Mouse (Mus musculus): ENCODE measurements around the gene Tmie. TPM values are rescaled to one million over a fixed set of nuclear protein-coding genes. Genes with fewer than 3 reads are reported as not detected.

Gene Tmie
- total and polyA plus RNA-seq, 3 experiments: not detected

DNA sequence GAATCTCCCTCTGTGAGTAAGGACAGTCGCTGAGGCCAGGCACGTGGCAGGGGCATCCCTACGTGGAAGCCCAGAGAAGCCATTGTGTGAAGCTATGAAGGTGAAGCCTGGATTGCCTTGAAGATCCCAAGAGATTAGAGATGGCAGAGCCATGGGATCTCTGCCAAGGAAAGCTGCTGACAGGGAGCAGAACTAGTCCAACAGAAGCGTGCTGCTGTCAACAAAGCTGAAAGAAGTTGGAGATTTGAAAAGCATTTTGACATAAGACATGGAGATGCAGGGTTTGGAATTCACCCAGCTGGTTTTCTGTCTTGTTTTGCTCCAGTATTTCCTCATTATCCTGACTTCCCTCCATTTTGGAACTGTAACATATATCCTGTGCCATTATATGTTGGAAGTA lies 22.4 kb upstream of the Tmie start:
- Histone ChIP-seq H3K4me1 (ENCODE audit: control insufficient read depth in 1 of 2, insufficient read depth in 2 of 2) (peaks cover 0 to 20% of the 10 kb centered on the region in 2 experiments; a peak in 1 of 4 replicates), H3K36me3 (replicated peaks in 1 of 2; ENCODE audit: control insufficient read depth in 1 of 2, insufficient read depth in 1 of 2, low read length in 1 of 2) (peaks cover 0 to 25% of the 10 kb centered on the region in 2 experiments), H3K79me2 (replicated peaks; ENCODE audit: control insufficient read depth, extremely low read depth, insufficient read depth, poor library complexity, severe bottlenecking) (no peaks in the 10 kb centered on the region), H3K4me2 (ENCODE audit: insufficient read depth, low read depth, poor library complexity, severe bottlenecking) (no peak overlapping the region), H3K4me3 (replicated peaks in 1 of 3; ENCODE audit: low read depth in 2 of 3, low read length in 2 of 3, poor library complexity in 1 of 3) (no peak overlapping the region), H3K9me3 (replicated peaks; ENCODE audit: low read length) (peaks cover 9% of the 10 kb centered on the region), H3K9ac (ENCODE audit: insufficient read depth, low read depth) (no peak overlapping the region), H3K27me3 (replicated peaks) (no peaks in the 10 kb centered on the region), H3K27ac (ENCODE audit: insufficient read depth, low read depth) (no peak overlapping the region)
- no peak for TF ChIP-seq SIN3A (IDR thresholded peaks at IDR 0.05; ENCODE audit: low read length)
- no peak for TF ChIP-seq USF2 (conservative IDR thresholded peaks at IDR 0.05; ENCODE audit: low read depth, low read length)
- TF ChIP-seq POLR2AphosphoS2 (IDR thresholded peaks at IDR 0.05; ENCODE audit: low read depth, low read length): no peak
- no peak for TF ChIP-seq MAX (IDR thresholded peaks at IDR 0.05; ENCODE audit: low read length)
- no peak for TF ChIP-seq CHD1 (IDR thresholded peaks at IDR 0.05; ENCODE audit: low read depth, low read length)
- TF ChIP-seq MYC (IDR thresholded peaks at IDR 0.05; ENCODE audit: low read depth, low read length): no peak
- no peak for TF ChIP-seq ZKSCAN1 (IDR thresholded peaks at IDR 0.05; ENCODE audit: borderline replicate concordance, low read depth, low read length)
- no peak for TF ChIP-seq JUND (conservative IDR thresholded peaks at IDR 0.05; ENCODE audit: low read depth, low read length)
- no peak for TF ChIP-seq TCF12 (IDR thresholded peaks at IDR 0.05; ENCODE audit: low read depth, low read length)
- TF ChIP-seq UBTF (IDR thresholded peaks at IDR 0.05; ENCODE audit: low read depth, low read length): no peak
- TF ChIP-seq RAD21 (IDR thresholded peaks at IDR 0.05; ENCODE audit: low read depth, low read length): no peak
- no peak for DNase-seq (ENCODE audit: extremely low read depth)
- dilution Hi-C loops (cut with MboI; ENCODE audit: extremely low pct_ligation_motif_present, extremely low pct_unique_long_range_greater_than_20kb, low sequenced_read_pairs): no loop called here
- in situ Hi-C loops (cut with MboI; ENCODE audit: low pct_ligation_motif_present, low pct_unique_long_range_greater_than_20kb, low sequenced_read_pairs): no loop called here

DNA sequence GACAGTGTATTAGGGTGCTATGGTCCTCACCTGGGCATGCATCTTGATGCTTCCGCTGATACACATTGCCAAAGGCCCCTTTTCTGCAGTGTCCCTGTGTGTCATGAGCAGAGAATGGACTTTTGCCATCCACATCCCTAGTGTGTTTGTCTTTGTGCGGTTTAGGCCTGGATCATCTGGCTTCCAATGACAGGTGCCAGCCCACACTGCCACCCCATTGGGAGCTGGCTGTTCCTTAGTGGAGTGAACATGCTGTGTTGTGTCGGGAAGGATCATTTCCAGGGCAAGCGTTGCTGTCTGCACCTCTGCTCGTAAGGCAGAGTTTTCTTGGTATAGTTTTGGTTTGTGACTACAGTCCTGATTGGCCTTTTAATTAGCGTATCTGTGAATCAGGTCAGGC lies 21.3 kb upstream of the Tmie start:
- in situ Hi-C loops (cut with MboI; ENCODE audit: low pct_ligation_motif_present, low pct_unique_long_range_greater_than_20kb, low sequenced_read_pairs): no loop called here
- no peaks in the 10 kb centered on the region for H3K79me2 ChIP-seq (replicated peaks; ENCODE audit: control insufficient read depth, extremely low read depth, insufficient read depth, poor library complexity, severe bottlenecking)

DNA sequence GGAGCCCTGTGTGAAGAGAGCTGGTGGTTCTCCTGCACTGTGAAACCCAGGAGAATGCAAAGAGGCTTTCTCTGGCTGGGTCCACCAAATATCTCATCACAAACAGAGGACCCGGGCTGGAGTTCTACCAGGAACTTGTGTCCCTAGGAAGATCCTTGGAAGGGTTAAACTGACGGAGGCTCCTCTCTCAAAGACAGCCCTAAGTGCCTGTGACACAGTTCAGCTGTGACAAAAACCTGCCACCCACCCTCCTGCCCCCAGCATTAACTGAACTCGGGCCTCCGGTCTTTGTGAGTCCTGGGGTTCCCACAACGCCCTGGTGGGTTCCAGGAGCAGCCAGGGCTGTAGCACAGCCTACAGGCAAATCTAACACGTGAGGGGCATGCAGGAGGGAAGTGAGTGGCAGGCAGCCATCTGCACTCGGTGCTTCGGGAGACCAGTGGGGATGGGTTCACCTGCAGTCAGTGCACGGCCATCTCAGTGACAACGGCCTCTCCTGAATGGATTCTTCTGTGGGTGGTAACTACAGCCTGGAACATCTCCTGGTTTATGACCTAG lies 19.6 kb upstream of the Tmie start:
- H3K4me3 ChIP-seq (replicated peaks in 1 of 3; ENCODE audit: low read depth in 2 of 3, low read length in 2 of 3, poor library complexity in 1 of 3): no peak overlapping the region
- no peak for DNase-seq (ENCODE audit: extremely low read depth)
- dilution Hi-C loops (cut with MboI; ENCODE audit: extremely low pct_ligation_motif_present, extremely low pct_unique_long_range_greater_than_20kb, low sequenced_read_pairs): no loop called here

More for the DNA sequence above, 21.3 kb upstream of the Tmie start:
- Histone ChIP-seq H3K27ac (ENCODE audit: insufficient read depth, low read depth) (no peak overlapping the region), H3K9ac (ENCODE audit: insufficient read depth, low read depth) (no peak overlapping the region), H3K4me3 (replicated peaks in 1 of 3; ENCODE audit: low read depth in 2 of 3, low read length in 2 of 3, poor library complexity in 1 of 3) (no peak overlapping the region), H3K9me3 (replicated peaks; ENCODE audit: low read length) (no peaks in the 10 kb centered on the region), H3K4me1 (ENCODE audit: control insufficient read depth in 1 of 2, insufficient read depth in 2 of 2) (peaks cover 4 to 28% of the 10 kb centered on the region in 2 experiments; a peak in 3 of 4 replicates), H3K36me3 (replicated peaks in 1 of 2; ENCODE audit: control insufficient read depth in 1 of 2, insufficient read depth in 1 of 2, low read length in 1 of 2) (peaks cover 0 to 34% of the 10 kb centered on the region in 2 experiments), H3K27me3 (replicated peaks) (no peaks in the 10 kb centered on the region), H3K4me2 (ENCODE audit: insufficient read depth, low read depth, poor library complexity, severe bottlenecking) (no peak overlapping the region)
- no peak for TF ChIP-seq MYC (IDR thresholded peaks at IDR 0.05; ENCODE audit: low read depth, low read length)
- TF ChIP-seq JUN (IDR thresholded peaks at IDR 0.05; ENCODE audit: insufficient read depth, low read depth, low read length): no peak
- TF ChIP-seq RAD21 (IDR thresholded peaks at IDR 0.05; ENCODE audit: low read depth, low read length): no peak
- no peak for TF ChIP-seq JUND (conservative IDR thresholded peaks at IDR 0.05; ENCODE audit: low read depth, low read length)
- no peak for DNase-seq (ENCODE audit: extremely low read depth)
- dilution Hi-C loops (cut with MboI; ENCODE audit: extremely low pct_ligation_motif_present, extremely low pct_unique_long_range_greater_than_20kb, low sequenced_read_pairs): no loop called here

More for the DNA sequence above, 19.6 kb upstream of the Tmie start:
- TF ChIP-seq ZNF384 (IDR thresholded peaks at IDR 0.05; ENCODE audit: low read depth, low read length) (no peak), EP300 (IDR thresholded peaks at IDR 0.05; ENCODE audit: low read length) (no peak), HCFC1 (IDR thresholded peaks at IDR 0.05; ENCODE audit: low read depth, low read length) (no peak), ZKSCAN1 (IDR thresholded peaks at IDR 0.05; ENCODE audit: borderline replicate concordance, low read depth, low read length) (no peak), CHD1 (IDR thresholded peaks at IDR 0.05; ENCODE audit: low read depth, low read length) (no peak), UBTF (IDR thresholded peaks at IDR 0.05; ENCODE audit: low read depth, low read length) (no peak), SMC3 (IDR thresholded peaks at IDR 0.05; ENCODE audit: low read depth, low read length) (no peak), POLR2A (IDR thresholded peaks at IDR 0.05; ENCODE audit: low read depth, low read length) (no peak)
- Histone ChIP-seq H3K36me3 (replicated peaks in 1 of 2; ENCODE audit: control insufficient read depth in 1 of 2, insufficient read depth in 1 of 2, low read length in 1 of 2) (peaks cover 0 to 50% of the 10 kb centered on the region in 2 experiments), H3K9ac (ENCODE audit: insufficient read depth, low read depth) (no peak overlapping the region), H3K9me3 (replicated peaks; ENCODE audit: low read length) (no peaks in the 10 kb centered on the region), H3K4me2 (ENCODE audit: insufficient read depth, low read depth, poor library complexity, severe bottlenecking) (no peak overlapping the region), H3K79me2 (replicated peaks; ENCODE audit: control insufficient read depth, extremely low read depth, insufficient read depth, poor library complexity, severe bottlenecking) (no peaks in the 10 kb centered on the region), H3K27me3 (replicated peaks) (no peaks in the 10 kb centered on the region), H3K4me1 (ENCODE audit: control insufficient read depth in 1 of 2, insufficient read depth in 2 of 2) (peaks cover 4 to 28% of the 10 kb centered on the region in 2 experiments; a peak in 3 of 4 replicates), H3K27ac (ENCODE audit: insufficient read depth, low read depth) (no peak overlapping the region)
- in situ Hi-C loops (cut with MboI; ENCODE audit: low pct_ligation_motif_present, low pct_unique_long_range_greater_than_20kb, low sequenced_read_pairs): no loop called here

All from CH12.LX (cell line).